Mouse (Mus musculus) erythroblast, adult 5-6 weeks (primary cell): ENCODE results near the gene Psg21. TPM values are rescaled to one million over a fixed set of nuclear protein-coding genes. Genes with fewer than 3 reads are reported as not detected.
"Not testable (repeated sequence)": the region's sequence is repeated elsewhere in the genome, so short reads cannot be mapped to it uniquely, and the experiment has no call there.

Experiments
- ATAC-seq: replicated peaks from 2 replicates; pipeline ENCODE4 v1.8.0; 2016; ENCODE audit warnings: moderate number of reproducible peaks, mild to moderate bottlenecking, moderate TSS enrichment, inconsistent platforms; ENCODE audit not compliant: poor library complexity, low FRiP score, severe bottlenecking
- total RNA-seq, 2 experiments: library from RNA; stranded (forward) in 1 of 2; stranded (reverse) in 1 of 2; fragments of 150-400 nt in 1 of 2; fragments of 200-764, 138-1000 nt in 1 of 2; gene quantifications; 2 replicates each; pipeline versions ENCODE4 v1.2.3 to v1.2.4; 2015 to 2017; ENCODE audit warnings: low replicate concordance in 2 of 2

The Psg21 gene
- total RNA-seq (2015; ENCODE audit: low replicate concordance) (not detected in 2 replicates), total RNA-seq (2017; ENCODE audit: low replicate concordance) (not detected in 2 replicates)

- ATAC-seq, result not testable (repeated sequence)
Observed at GRCm38 (mm10) chr7:18656625-18657024, at the start of gene Psg21. Gene Psg21 (minus strand): TSS chr7:18656725.

DNA sequence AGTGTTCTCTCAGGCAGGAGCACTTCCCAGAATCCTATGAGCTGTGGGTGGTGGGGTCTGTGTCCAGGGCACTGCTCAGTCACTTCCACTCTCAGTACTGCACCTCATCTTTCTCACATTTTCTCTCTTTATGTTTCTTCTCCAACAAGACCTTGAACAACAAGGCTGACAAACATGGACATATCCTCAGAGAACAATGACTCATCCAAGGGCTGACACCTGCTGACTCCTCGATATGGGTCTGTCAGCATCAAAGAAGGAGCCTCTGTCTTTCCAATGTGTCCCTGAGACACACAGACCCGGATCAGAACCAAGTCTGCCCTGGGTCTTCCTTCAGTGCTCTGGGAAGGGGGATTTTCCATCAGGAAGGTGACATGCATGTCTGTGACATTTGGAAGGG, 29.6 kb upstream of the Psg21 start, which contains the start of gene Psg20:
TSS of gene Psg20 (minus strand) at position 101 of the 400 bp plus-strand sequence.
- no peak for ATAC-seq

GRCm38 (mm10) chr7:18685586-18685985, 29.1 kb upstream of the Psg21 start:
- ATAC-seq, result no peak

DNA sequence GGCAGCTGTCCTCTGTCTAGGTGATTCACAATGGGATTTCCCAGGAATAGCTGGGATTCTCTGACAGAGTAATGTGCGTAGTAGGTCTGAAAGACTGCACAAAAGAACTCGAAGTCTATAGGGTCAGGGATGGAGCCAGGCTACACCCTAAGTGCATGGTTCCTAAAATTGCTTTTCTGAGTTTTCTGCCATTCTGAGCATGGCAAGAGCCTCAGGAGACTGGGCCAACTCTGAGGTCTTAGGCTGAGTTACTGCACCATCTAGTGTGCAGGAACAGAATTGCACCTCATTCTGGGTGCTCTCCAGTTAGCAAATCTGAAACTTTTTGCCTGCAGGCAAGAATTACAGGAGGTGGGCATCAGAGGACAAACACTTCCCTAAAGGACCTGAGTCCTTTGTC, 23.2 kb upstream of the Psg21 start:
- no peak for ATAC-seq

DNA sequence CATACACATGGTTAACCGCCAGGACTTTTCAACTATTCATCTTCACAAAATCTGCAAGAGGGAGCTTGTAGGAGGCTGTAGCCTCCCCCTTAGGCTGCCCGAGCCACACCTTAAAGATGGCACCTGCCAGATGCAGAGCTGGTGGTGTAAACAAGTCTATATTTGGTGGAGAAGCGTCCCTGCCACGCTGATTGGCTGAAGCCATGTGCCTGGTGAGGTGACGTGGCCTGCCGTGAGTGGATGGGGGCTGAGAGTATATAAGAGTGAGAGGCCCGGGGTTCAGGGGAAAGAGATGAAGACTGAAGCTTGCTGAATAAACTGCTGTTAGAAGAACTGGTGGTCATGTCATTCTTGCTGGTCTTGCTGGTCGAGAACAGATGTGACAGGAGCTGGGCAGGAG, 29.6 kb downstream of the Psg21 start:
- not testable (repeated sequence) for ATAC-seq

DNA sequence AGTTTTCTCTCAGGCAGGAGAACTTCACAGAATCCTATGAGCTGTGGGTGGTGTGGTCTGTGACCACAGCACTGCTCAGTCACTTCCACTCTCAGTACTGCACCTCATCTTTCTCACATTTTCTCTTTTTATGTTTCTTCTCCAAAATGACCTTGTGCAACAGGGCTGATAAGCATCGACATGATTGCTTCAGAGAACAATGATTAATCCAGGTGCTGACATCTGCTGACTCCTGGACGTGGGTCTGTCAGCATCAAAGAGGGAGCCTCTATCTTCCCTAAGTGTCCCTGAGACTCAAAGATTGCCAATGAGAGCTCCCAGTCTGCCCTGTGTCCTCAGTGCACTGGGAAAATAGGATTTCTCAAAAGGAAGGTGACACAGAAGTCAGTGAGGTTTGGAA, 40.1 kb downstream of the Psg21 start, which contains the start of gene Psg23:
TSS of gene Psg23 (minus strand) at position 101 of the 400 bp plus-strand sequence.
- ATAC-seq, result not testable (repeated sequence)

Other genes with a start within 250 kb of the Psg21 start
- gene Psg28, start 224.7 kb downstream of the Psg21 start, total RNA-seq (2015; ENCODE audit: low replicate concordance), result not detected in 2 replicates
- gene Psg28, start 224.7 kb downstream of the Psg21 start, total RNA-seq (2017; ENCODE audit: low replicate concordance), result 0.85 TPM in 1 of 2 replicates, not detected in the other
- gene Psg26, start 172.5 kb downstream of the Psg21 start, total RNA-seq (2015; ENCODE audit: low replicate concordance), result not detected in 2 replicates
- 0.17 TPM in 1 of 2 replicates, not detected in the other for gene Psg26, start 172.5 kb downstream of the Psg21 start, total RNA-seq (2017; ENCODE audit: low replicate concordance)
- not detected in 2 replicates for gene Psg25, start 124.5 kb downstream of the Psg21 start, total RNA-seq (2015; ENCODE audit: low replicate concordance)
- gene Psg25, start 124.5 kb downstream of the Psg21 start, total RNA-seq (2017; ENCODE audit: low replicate concordance), result 0.14 TPM in 1 of 2 replicates, not detected in the other
- not detected in 2 replicates for gene Psg27, start 89.4 kb downstream of the Psg21 start, total RNA-seq (2015; ENCODE audit: low replicate concordance)
- not detected in 2 replicates for gene Psg27, start 89.4 kb downstream of the Psg21 start, total RNA-seq (2017; ENCODE audit: low replicate concordance)
- gene Psg23, start 40.2 kb downstream of the Psg21 start, total RNA-seq (2015; ENCODE audit: low replicate concordance), result not detected in 2 replicates
- gene Psg23, start 40.2 kb downstream of the Psg21 start, total RNA-seq (2017; ENCODE audit: low replicate concordance), result not detected in 2 replicates
- not detected in 2 replicates for gene Psg20, start 29.5 kb upstream of the Psg21 start, total RNA-seq (2015; ENCODE audit: low replicate concordance)
- not detected in 2 replicates for gene Psg20, start 29.5 kb upstream of the Psg21 start, total RNA-seq (2017; ENCODE audit: low replicate concordance)
- gene Psg22, start 61.4 kb upstream of the Psg21 start, total RNA-seq (2015; ENCODE audit: low replicate concordance), result not detected in 2 replicates
- not detected in 2 replicates for gene Psg22, start 61.4 kb upstream of the Psg21 start, total RNA-seq (2017; ENCODE audit: low replicate concordance)
- gene Psg19, start 141.8 kb upstream of the Psg21 start, total RNA-seq (2015; ENCODE audit: low replicate concordance), result 0.84 TPM in 1 of 2 replicates, not detected in the other
- not detected in 2 replicates for gene Psg19, start 141.8 kb upstream of the Psg21 start, total RNA-seq (2017; ENCODE audit: low replicate concordance)
- not detected in 2 replicates for gene Psg17, start 164.9 kb upstream of the Psg21 start, total RNA-seq (2015; ENCODE audit: low replicate concordance)
- gene Psg17, start 164.9 kb upstream of the Psg21 start, total RNA-seq (2017; ENCODE audit: low replicate concordance), result not detected in 2 replicates
- not detected in 2 replicates for gene Mill2, start 183.2 kb upstream of the Psg21 start, total RNA-seq (2015; ENCODE audit: low replicate concordance)
- gene Mill2, start 183.2 kb upstream of the Psg21 start, total RNA-seq (2017; ENCODE audit: low replicate concordance), result 0.42 TPM in 1 of 2 replicates, not detected in the other
- 330 and 397 TPM in 2 replicates for gene Pglyrp1, start 214.6 kb upstream of the Psg21 start, total RNA-seq (2015; ENCODE audit: low replicate concordance)
- gene Pglyrp1, start 214.6 kb upstream of the Psg21 start, total RNA-seq (2017; ENCODE audit: low replicate concordance), result 26.8 and 56.7 TPM in 2 replicates